Mouse (Mus musculus) small intestine, adult 10 weeks (tissue): ENCODE data around the gene Acyp2. TPM values are rescaled to one million over a fixed set of nuclear protein-coding genes. Genes with fewer than 3 reads are reported as not detected.

Experiments
- polyA plus RNA-seq: library from polyadenylated mRNA; stranded (reverse); fragments of 350-450 nt; fragmentation: Illumina TruSeq; extraction: RNeasy Lipid Tissue Mini Kit (QIAGEN cat#74804); gene quantifications from one replicate; pipeline ENCODE4 v1.2.3, GENCODE M21; 2014; ENCODE audit warnings: low replicate concordance

Gene Acyp2
- polyA plus RNA-seq, result 2.0 TPM

DNA sequence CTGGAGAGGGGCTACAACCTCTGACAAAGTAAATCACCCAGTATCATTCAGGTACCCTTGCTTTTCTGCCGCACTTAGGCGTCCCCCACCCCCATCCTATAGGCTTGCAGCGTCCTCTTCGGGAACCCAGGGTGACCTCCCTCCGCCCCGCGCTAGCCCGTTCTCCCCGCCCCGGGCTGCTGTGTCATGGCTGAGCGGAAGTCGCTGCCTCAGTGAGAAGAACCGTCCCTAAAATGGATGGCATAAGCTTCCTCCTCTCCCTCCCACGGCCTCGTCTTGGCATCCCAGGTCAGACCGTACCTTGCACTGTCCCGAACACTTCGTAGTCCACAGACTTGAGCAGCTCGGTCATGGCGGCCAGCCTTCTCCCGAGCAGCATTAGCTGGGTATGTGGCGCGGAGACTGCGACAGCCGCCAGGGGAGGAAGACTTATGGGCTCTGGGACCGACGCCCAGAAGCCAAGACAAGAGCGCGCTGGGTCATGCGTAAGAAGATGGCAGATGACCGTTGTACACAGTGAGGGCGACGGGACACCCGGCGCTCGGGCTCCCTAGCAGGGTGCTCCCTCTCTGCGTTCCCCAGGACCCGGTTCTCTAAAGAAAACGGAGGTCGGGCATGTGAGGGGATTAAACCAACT lies at the start of gene Acyp2:
Gene Acyp2, minus strand, starts transcription at position 587 of the 637 bp plus-strand sequence.

DNA sequence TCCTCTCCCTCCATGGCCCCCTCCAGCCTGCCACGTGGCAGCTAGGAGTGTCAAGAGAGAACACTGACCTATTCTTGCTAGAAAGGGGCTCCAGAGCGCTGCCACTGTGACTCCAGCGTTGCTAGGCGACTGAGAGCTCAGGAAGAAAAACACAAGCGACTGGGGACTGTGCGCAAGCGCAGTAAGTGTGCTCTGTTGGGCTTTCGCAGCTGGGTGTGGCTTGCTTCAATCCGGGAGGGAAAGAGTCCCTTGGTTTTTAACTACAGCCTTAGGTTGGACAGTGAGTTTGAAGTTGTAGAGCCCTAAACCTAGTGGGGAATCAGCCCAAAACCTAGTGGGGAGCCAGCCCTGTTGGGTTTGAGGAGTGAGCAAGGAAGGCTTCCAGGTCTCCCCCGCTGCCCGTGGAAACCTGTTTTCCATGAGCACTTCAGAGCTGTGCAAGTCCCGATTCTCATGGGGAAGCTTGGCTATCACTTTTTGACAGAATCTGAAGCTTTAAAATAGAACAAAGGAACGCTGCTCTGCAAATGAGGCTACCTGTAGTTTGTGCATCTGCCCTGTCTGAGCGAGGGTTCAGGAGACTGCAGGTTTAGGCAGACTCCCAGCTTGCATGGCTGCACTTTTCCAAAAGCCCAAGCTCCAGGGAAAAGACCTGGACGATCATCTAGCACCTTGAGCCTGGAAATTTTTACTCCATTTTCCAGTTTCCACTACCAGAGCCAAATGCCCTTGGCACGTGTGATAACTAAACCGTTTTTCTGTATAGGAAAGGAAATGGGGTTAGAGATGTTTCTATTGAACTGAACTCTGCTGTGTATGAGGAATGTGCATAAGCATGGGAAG lies 177.4 kb downstream of the Acyp2 start, which contains the start of gene 4930505A04Rik:
Gene 4930505A04Rik, minus strand, starts transcription at position 77 of the 843 bp plus-strand sequence.

Other genes starting within 250 kb of the Acyp2 start
- not detected for gene 4930505A04Rik, start 177.8 kb downstream of the Acyp2 start, polyA plus RNA-seq
- gene Psme4, start 122.1 kb upstream of the Acyp2 start, polyA plus RNA-seq, result 112 TPM
- 0.37 TPM for gene Gpr75, start 235.8 kb upstream of the Acyp2 start, polyA plus RNA-seq
- 16.4 TPM for gene Asb3, start 235.8 kb upstream of the Acyp2 start, polyA plus RNA-seq